Mouse (Mus musculus) stomach, postnatal 0 days (tissue): ENCODE data around the gene Adam10. TPM values are rescaled to one million over a fixed set of nuclear protein-coding genes. Genes with fewer than 3 reads are reported as not detected.
A peak's percentile ranks its signal among the peaks of the same experiment; 100 is the strongest.

Experiments used
- ATAC-seq: fragments of 200-750 bp; cut with Nextera tagmentation; 2 replicates; pipeline ENCODE4 v1.8.0; 2017; ENCODE audit not compliant: low FRiP score, low TSS enrichment
- DNase-seq: peaks from one replicate; pipeline ENCODE4 v3.0.0-alpha.2; 2016; ENCODE audit warnings: low spot score
- H3K27ac ChIP-seq: fragments of 300-500 bp; sonication (generic); replicated peaks from 2 replicates; pipeline ENCODE4 v1.5.1; 2014; ENCODE audit warnings: mild to moderate bottlenecking, control low read depth
- H3K27me3 ChIP-seq: fragments of 300-500 bp; sonication (generic); 2 replicates; pipeline ENCODE4 v1.6.1; 2014; ENCODE audit warnings: low read length; ENCODE audit not compliant: control insufficient read depth, insufficient read depth
- H3K36me3 ChIP-seq: fragments of 300-500 bp; sonication (generic); 2 replicates; pipeline ENCODE4 v1.6.1; 2014; ENCODE audit warnings: low read length, mixed read lengths; ENCODE audit not compliant: control insufficient read depth, insufficient read depth
- H3K4me1 ChIP-seq: fragments of 300-500 bp; sonication (generic); replicated peaks from 2 replicates; pipeline ENCODE4 v1.6.1; 2014; ENCODE audit warnings: antibody characterized with exemption; ENCODE audit not compliant: control insufficient read depth, insufficient read depth
- H3K4me2 ChIP-seq: fragments of 300-500 bp; sonication (generic); replicated peaks from 2 replicates; pipeline ENCODE4 v1.6.1; 2014; ENCODE audit warnings: low read depth, mild to moderate bottlenecking, control low read depth, moderate library complexity
- H3K4me3 ChIP-seq: fragments of 300-500 bp; sonication (generic); 2 replicates; pipeline ENCODE4 v1.5.1; 2014; ENCODE audit warnings: low read depth, low read length, control low read depth
- H3K9ac ChIP-seq: fragments of 300-500 bp; sonication (generic); 2 replicates; pipeline ENCODE4 v1.6.1; 2014; ENCODE audit warnings: mild to moderate bottlenecking, low read length, control low read depth, mixed read lengths
- H3K9me3 ChIP-seq: fragments of 300-500 bp; sonication (generic); 2 replicates; pipeline ENCODE4 v1.6.1; 2016; ENCODE audit warnings: low read length; ENCODE audit not compliant: control insufficient read depth
- CTCF ChIP-seq: IDR thresholded peaks from 2 replicates; pipeline ENCODE4 v1.5.1; 2016; ENCODE audit warnings: antibody characterized with exemption, low read depth, mild to moderate bottlenecking, moderate library complexity
- EP300 ChIP-seq: optimal IDR thresholded peaks from 2 replicates; pipeline ENCODE3; 2016; ENCODE audit warnings: antibody characterized with exemption
- WGBS: fragments of 180-500 bp; shearing (Covaris S2); extraction: QIAGEN DNeasy Blood & Tissue Kit; methylation state at CpG from one replicate; pipeline ENCODE4 v1.1.7; 2014; 5-methylcytosine and 5-hydroxymethylcytosine counted together
- polyA plus RNA-seq: library from polyadenylated mRNA; unstranded; fragments of >200 nt; fragmentation: Nextera tagmentation; extraction: Ambion mirVana; gene quantifications from 2 replicates; pipeline ENCODE4 v1.2.1, GENCODE M21; 2015

The Adam10 gene
- polyA plus RNA-seq, 1 experiment from 2014 or later, result 48.2 TPM

GRCm38 (mm10) chr9:70669197-70669596 lies 9.6 kb upstream of the Adam10 start:
- no peaks in the 10 kb centered on the region for H3K36me3 ChIP-seq
- H3K9me3 ChIP-seq, result no peaks in the 10 kb centered on the region
- H3K27me3 ChIP-seq, result no peaks in the 10 kb centered on the region
- no peak overlapping the region for H3K4me3 ChIP-seq
- H3K4me1 ChIP-seq, result no peaks in the 10 kb centered on the region
- no peak overlapping the region for H3K9ac ChIP-seq
- no peak overlapping the region for H3K27ac ChIP-seq
- ATAC-seq (no peak), DNase-seq (no peak)
- WGBS, result 25% methylated on average over 2 of the region's 2 CpGs
- no peak for TF ChIP-seq CTCF
- no peak for TF ChIP-seq EP300
- no peak overlapping the region for H3K4me2 ChIP-seq

GRCm38 (mm10) chr9:70670381-70670780 lies 8.4 kb upstream of the Adam10 start:
- H3K27me3 ChIP-seq, result no peaks in the 10 kb centered on the region
- H3K9ac ChIP-seq, result no peak overlapping the region
- no peak overlapping the region for H3K27ac ChIP-seq
- no peaks in the 10 kb centered on the region for H3K4me1 ChIP-seq
- H3K9me3 ChIP-seq, result no peaks in the 10 kb centered on the region
- no peak overlapping the region for H3K4me3 ChIP-seq
- ATAC-seq, result no peak
- WGBS, result 71% methylated on average over 6 of the region's 6 CpGs
- no peak for TF ChIP-seq CTCF
- TF ChIP-seq EP300, result no peak
- no peaks in the 10 kb centered on the region for H3K36me3 ChIP-seq
- no peak for DNase-seq
- no peak overlapping the region for H3K4me2 ChIP-seq

GRCm38 (mm10) chr9:70671278-70671677 lies 7.5 kb upstream of the Adam10 start:
- TF ChIP-seq EP300 (no peak), CTCF (no peak)
- no peak overlapping the region for H3K4me3 ChIP-seq
- no peak overlapping the region for H3K27ac ChIP-seq
- no peak overlapping the region for H3K4me2 ChIP-seq
- ATAC-seq (peak; percentile 47; the same call in 1 of the 2 replicates), DNase-seq (no peak)
- no peak overlapping the region for H3K9ac ChIP-seq
- H3K9me3 ChIP-seq, result no peaks in the 10 kb centered on the region
- no peaks in the 10 kb centered on the region for H3K36me3 ChIP-seq
- H3K27me3 ChIP-seq, result no peaks in the 10 kb centered on the region
- H3K4me1 ChIP-seq, result no peaks in the 10 kb centered on the region
- whole genome bisulfite sequencing, result 68% methylated on average over 6 of the region's 6 CpGs

DNA sequence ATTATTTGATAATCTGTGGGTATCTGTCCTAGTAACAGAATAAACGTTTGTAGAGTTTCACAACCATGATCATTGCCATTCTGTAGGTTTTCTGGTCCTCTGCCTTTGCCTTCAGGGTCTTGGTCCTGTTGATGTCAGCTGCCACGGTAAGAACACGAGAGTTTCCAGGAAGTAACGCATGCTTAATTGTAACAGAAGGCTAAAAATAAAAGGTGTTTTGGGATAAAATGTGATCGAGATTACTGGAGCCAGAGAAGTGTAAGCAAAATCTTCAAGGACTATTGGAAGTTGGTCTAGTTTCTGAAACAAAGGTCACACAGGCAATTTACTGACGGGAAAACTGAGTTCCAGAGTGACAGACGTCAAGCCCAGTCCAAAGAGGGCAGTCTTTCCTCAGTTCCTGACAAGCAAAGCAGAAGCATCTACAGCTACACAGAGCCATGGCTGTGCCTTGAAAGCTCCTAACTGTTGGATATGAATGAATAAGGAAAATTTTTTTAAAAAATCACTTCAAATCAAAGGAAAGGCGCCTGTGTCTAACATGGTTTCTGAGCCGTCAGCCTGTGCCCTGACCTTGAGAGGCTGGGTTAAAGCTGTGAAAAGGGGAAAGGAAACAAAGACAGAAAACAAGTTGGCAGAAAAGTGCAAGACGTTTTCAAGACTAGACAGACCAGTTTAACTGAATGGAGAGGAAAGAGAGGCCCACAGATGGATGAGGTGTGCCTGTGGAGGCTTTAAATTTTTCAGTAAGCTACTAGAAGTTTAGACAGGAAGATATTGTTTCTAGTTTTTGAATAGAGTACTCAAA lies 6.8 kb upstream of the Adam10 start:
- ATAC-seq (peak; percentile 40; the same call in 1 of the 2 replicates), DNase-seq (peak; percentile 22)
- Histone ChIP-seq H3K9me3 (no peaks in the 10 kb centered on the region), H3K4me3 (no peak overlapping the region), H3K27ac (peak overlapping the region; percentile 69), H3K9ac (no peak overlapping the region), H3K36me3 (no peaks in the 10 kb centered on the region), H3K27me3 (no peaks in the 10 kb centered on the region), H3K4me1 (no peaks in the 10 kb centered on the region), H3K4me2 (no peak overlapping the region)
- TF ChIP-seq EP300 (no peak), CTCF (peak; percentile 67)
- 35% methylated on average over 10 of the region's 10 CpGs for WGBS

GRCm38 (mm10) chr9:70673656-70674055 lies 5.1 kb upstream of the Adam10 start:
- ATAC-seq (no peak), DNase-seq (no peak)
- H3K27ac ChIP-seq, result no peak overlapping the region
- no peaks in the 10 kb centered on the region for H3K4me1 ChIP-seq
- TF ChIP-seq CTCF, result no peak
- TF ChIP-seq EP300, result no peak
- WGBS, result 84% methylated on average over 4 of the region's 4 CpGs
- H3K27me3 ChIP-seq, result no peaks in the 10 kb centered on the region
- no peak overlapping the region for H3K4me3 ChIP-seq
- H3K9ac ChIP-seq, result no peak overlapping the region
- H3K9me3 ChIP-seq, result no peaks in the 10 kb centered on the region
- no peak overlapping the region for H3K4me2 ChIP-seq
- no peaks in the 10 kb centered on the region for H3K36me3 ChIP-seq

GRCm38 (mm10) chr9:70675117-70675516 lies 3.7 kb upstream of the Adam10 start:
- ATAC-seq (no peak), DNase-seq (no peak)
- H3K9me3 ChIP-seq, result no peaks in the 10 kb centered on the region
- H3K4me3 ChIP-seq, result no peak overlapping the region
- no peaks in the 10 kb centered on the region for H3K36me3 ChIP-seq
- 62% methylated on average over 4 of the region's 4 CpGs for WGBS
- H3K4me1 ChIP-seq, result no peaks in the 10 kb centered on the region
- H3K9ac ChIP-seq, result no peak overlapping the region
- no peaks in the 10 kb centered on the region for H3K27me3 ChIP-seq
- no peak overlapping the region for H3K27ac ChIP-seq
- H3K4me2 ChIP-seq, result no peak overlapping the region
- no peak for TF ChIP-seq EP300
